Mouse (Mus musculus) skeletal muscle tissue, adult 2 months (tissue): ENCODE measurements around the gene Crtc2.
"Not testable (repeated sequence)": the region's sequence is repeated elsewhere in the genome, so short reads cannot be mapped to it uniquely, and the experiment has no call there.

Source experiments
- DNase-seq: peaks from one replicate; pipeline ENCODE4 v3.0.0-alpha.2; 2012; ENCODE audit warnings: low read depth, low spot score

Gene Crtc2

DNA sequence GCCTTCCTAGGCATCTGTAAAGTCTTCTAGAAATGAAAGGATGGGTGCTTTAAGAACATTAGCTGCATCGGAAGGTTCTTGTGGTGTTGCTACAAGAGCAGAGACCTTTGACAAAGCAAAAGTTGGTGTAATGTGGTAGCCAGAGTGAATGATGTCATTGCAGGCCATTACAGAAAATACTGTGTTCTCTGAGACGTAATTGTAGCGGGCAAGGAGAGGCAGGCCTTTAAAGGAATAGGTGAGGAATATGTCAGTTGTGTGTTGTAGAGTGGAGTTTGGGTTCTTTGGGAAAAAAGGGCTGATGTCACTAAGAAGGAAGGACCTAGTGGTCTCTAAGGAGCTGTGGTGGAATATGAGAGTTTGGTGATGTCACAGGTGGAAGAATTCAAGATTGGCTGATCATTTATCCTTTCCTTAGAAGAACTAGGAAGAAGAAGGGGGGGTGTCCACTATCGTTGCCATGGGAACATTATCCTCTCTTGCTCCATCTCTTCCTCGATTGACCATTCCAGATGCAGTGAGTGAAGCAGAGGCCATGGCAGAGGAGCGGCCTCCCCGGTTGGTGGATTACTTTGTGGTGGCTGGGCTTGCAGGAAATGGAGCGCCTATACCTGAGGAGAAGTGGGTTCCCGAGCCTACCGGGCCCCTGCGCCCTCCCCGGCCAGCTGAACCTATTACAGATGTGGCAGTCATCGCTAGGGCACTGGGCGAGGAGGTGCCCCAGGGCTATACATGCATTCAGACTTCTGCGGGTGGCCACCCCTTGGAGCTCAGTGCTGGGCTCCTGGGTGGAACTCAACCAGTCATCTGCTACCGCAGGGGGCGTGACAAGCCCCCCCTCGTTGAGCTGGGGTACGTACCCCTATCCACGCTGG, 13.2 kb downstream of the Crtc2 start:
- DNase-seq = no peak

DNA sequence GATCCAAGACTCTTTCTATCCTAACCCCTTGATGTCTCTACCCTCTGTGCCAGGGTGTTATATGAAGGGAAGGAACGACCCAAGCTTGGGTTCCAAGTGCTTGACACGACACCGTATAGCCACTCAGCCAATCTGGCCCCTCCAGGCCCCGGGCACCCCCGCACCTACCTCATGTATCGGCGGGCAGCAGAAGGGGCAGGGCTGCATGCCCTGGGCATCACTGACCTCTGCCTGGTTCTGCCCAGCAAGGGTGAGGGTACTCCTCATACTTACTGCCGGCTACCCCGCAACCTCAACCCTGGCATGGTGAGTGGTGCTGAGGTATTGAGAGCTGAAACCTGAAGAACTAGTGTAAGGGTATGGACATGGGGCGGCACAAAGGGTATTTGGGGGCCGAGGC, 14.2 kb downstream of the Crtc2 start:
- no peak for DNase-seq

DNA sequence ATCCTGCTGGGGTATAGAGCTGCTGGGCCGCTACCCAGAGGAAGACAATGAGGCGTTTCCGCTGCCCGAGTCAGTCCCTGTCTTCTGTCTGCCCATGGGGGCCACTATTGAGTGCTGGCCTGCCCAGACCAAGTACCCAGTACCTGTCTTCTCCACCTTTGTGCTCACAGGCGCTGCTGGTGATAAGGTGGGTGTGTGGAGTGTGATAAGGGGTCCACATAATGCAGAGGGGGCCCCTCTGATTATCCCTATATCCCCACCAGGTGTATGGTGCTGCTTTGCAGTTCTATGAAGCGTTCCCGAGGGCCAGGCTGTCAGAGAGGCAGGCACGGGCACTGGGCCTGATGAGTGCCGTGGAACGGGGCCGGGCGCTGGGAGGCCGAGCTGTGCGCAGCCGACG, 15.0 kb downstream of the Crtc2 start:
- no peak for DNase-seq

DNA sequence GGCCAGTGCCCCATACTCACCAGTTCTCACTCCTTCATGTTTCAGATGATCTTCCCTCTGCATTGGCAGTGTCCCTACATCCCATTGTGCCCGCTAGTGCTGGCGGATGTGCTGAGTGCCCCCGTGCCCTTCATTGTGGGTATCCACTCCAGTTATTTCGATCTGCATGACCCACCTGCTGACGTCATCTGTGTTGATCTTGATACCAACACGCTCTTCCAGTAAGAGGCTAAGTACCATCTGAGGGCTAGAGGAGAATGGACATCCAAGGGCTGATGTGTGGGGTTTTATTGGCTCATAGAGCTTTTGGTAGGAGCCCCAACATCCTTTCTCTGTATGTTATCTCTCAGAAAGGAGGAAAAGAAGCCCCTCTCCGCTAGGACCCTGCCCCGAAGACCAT, 16.8 kb downstream of the Crtc2 start:
- no peak for DNase-seq

DNA sequence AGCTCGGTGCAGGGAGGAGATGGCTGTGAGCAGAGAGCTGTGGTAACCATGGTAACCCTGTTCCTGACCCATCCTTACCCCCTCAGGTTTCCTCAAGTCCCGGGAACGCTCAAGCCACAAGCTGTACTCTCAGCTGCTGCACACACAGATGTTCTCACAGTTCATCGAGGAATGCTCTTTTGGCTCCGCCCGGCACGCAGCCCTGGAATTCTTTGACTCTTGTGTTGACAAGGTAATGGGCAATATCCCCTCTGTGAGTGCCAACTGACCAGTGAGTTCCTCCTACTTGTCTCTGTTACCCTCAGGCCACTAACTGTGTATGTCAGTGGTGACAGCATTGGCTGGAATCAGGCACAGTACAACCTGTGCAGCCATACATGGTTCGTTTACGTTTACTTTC, 18.2 kb downstream of the Crtc2 start:
- no peak for DNase-seq

DNA sequence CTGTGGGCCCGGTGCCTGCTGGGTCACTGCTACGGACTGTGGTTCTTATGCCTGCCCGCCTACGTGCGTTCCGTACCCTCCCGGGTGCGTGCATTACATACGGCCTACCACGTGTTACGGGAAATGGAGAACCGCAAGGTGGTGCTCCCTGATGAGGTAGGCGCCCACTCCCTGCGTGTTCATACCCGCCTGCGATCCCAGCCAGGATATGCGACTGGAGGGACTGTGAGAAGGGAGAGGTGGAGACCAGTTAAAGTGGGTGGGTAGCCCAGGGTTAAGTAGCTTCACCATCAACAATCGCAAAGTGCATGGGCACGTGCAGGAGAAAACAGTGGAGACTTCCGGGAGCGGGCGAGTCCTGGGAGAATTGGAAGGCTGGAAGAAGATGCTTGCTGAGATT, 19.9 kb downstream of the Crtc2 start:
- DNase-seq = no peak

DNA sequence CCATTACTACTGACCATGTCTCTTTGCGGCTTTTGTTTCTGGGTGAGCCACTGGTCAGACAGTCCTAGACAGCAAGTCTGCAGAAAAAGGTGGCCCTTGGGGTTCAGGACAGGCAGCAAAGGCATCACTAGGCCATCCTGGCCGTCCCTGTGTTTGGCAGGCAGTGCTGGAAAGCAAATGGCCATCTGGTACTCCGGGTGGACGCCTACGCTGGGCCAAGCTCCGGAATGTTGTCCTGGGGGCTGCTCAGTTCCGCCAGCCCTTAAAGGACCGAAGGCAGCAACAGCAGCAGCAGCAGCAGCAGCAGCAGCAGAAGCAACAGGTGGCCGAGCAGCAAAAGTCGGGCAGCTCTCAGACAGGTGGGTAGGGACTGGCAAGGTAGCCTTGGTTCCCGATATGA, 21.3 kb downstream of the Crtc2 start:
- DNase-seq = no peak

DNA sequence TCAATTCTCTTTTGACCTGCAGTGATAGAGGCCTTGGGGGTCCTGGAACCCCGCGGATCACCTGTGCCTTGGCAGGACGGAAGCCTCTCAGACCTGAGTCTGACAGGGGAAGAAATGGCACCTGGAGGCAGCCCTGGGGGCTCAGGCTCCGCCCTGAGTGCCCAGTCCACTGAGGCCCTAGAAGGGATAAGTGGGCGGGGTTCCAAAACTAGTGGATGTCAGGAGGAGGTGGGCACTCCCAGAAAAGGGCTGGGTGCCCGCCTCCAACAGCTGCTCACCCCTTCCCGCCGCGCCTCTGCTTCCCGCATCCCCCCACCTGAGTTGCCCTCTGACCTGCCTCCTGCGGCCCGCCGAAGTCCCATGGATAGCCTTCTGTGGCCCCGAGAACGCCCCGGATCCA, 22.9 kb downstream of the Crtc2 start:
- no peak for DNase-seq

DNA sequence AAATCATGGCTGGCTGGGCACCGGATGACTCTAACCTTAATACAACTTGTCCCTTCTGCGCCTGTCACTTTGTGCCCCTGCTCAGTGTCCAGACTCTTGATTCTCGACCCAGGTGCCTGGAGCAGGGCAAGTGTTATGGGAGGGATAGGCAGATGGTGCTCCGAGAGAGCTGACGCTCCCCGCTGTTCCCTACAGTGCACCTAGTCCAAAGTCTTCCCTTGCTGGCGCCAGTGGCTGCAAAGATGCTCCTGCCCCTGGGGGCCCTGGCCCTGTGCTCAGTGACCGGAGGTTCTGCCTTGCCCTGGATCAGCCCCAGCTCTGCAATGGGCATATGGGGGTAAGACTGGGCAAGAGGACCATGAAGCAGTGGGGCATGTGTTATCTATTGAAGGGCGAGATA, 23.8 kb downstream of the Crtc2 start:
- DNase-seq = no peak

DNA sequence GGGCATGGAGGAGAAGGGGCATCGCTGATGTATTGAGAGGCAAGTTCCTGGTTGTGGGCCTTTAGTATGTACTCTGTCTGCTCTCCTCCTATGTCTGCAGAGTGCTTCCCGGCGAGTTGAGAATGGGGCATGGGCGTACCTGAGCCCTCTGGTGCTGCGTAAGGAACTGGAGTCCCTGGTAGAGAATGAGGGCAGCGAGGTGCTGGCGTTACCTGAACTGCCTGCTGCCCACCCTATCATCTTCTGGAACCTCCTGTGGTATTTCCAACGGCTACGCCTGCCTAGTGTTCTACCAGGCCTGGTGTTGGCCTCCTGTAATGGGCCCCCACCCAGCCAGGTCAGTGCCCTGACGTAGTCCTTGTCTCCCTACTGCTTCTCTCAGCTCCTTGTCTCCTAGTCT, 24.2 kb downstream of the Crtc2 start:
- DNase-seq = no peak

DNA sequence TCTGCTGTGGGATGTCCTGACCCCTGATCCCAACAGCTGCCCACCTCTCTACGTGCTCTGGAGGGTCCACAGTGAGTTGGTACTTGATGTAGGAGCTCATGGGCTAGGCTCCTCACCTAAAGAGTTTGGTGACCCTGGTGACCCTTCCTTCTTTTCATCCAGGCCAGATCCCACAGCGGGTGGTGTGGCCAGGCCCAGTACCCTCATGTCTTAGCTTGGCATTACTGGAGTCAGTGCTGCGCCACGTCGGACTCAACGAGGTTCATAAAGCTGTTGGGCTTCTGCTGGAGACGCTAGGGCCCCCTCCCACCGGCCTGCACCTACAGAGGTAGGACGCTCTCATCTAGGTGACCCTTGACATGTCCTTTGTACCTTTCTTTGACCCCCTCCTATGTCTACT, 25.3 kb downstream of the Crtc2 start:
- no peak for DNase-seq

DNA sequence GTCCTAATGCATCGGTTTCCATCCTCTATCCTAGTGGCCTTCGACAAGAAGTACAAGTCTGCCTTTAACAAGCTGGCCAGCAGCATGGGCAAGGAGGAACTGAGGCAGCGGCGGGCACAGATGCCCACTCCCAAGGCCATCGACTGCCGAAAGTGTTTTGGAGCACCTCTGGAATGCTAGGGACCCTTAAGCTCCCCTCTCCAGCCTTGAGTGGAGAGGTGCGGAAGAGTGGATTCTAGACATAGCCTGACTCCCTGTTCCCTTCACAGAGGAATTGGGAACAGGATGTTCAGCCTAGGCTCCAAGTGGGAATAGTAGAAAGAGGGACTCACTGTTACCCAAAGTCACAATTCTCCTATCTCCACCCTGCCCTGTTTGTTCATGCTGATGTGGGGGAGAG, 25.8 kb downstream of the Crtc2 start:
- no peak for DNase-seq

DNA sequence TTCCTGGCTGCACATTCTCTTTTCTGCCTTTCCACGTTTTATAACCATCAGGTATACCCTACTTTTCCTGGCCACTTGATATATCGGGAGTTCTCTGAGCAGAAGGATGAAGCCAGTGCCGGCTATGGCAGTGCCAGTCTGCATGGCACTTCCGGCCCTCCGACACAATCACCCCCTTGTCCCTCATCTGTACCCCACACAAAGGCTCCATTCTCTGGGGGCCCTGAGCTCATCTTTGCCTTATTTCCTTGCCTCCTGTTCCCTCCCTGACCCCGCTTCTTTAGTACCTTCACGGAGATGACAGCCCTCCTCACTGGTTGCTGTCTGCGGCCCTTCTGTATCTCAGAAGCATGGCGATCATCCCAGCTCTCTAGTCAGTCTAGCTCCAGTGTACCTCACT, 26.7 kb downstream of the Crtc2 start:
- no peak for DNase-seq

DNA sequence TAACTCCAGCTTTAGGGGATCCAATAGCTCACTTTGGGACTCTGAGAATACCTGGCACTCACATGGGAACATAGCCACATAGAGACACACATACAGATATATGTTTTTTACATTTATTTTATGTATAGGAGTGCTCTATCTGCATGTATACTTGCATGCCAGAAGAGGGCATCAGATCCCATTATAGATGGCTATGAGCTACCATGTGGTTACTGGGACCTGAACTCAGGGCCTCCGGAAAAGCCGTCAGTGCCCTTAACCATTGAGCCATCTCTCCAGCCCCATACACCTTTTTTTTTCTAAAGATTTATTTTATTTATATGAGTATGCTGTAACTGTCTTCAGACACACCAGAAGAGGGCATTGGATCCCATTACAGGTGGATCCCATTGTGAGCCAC, 30.2 kb downstream of the Crtc2 start:
- no peak for DNase-seq

DNA sequence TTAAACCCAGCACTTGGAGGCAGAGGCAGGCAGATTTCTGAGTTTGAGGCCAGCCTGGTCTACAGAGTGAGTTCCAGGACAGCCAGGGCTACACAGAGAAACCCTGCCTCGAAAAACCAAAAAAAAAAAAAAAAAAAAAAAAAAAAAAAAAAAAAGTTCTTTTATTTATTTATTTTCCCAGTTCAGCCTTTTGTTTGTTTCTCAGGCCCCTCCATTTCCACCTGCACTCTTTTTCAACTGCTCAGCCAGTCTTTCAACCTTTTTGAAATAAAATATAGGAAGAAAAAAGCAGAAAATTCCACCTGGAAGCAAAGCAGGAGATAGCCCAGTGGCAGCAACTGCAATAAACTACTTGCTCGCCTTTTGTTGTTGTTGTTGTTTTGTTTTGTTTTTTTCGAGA, 35.4 kb downstream of the Crtc2 start:
- not testable (repeated sequence) for DNase-seq

DNA sequence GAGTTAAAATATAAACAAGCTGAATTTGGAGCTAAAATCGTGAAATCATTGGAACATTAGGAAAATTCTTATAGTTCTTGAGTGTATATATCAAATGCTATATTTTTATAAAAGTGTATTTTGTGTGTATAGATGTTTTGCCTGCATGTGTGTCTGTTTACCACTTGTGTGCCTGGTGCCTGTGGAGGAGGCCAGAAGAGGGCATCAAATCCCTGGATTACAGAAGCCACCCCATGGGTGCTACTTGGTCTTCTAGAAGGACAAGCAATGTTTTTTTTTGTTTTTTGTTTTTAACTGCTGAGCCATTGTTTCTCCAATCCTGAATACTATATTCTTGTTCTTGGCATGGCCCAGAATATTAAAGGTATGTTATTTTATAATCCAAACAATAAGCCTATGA, 36.6 kb downstream of the Crtc2 start:
- no peak for DNase-seq

DNA sequence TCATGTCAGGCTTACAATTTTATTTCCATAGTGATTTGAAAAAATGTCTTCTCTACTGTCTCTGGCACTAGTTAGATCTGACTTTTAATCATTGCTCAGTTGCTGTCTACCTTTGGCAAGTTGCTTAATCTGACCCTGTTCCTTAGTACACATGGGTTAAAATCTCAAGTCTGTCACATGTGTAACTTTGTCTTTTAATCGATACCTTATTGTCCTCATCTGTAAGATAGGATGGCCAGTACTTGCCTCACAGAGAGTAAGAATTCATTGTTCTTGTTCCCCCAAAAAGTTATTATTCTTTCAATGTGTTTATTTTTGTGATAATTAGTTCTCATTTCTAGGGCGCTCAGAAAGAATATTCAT, 38.0 kb downstream of the Crtc2 start:
- DNase-seq = no peak

DNA sequence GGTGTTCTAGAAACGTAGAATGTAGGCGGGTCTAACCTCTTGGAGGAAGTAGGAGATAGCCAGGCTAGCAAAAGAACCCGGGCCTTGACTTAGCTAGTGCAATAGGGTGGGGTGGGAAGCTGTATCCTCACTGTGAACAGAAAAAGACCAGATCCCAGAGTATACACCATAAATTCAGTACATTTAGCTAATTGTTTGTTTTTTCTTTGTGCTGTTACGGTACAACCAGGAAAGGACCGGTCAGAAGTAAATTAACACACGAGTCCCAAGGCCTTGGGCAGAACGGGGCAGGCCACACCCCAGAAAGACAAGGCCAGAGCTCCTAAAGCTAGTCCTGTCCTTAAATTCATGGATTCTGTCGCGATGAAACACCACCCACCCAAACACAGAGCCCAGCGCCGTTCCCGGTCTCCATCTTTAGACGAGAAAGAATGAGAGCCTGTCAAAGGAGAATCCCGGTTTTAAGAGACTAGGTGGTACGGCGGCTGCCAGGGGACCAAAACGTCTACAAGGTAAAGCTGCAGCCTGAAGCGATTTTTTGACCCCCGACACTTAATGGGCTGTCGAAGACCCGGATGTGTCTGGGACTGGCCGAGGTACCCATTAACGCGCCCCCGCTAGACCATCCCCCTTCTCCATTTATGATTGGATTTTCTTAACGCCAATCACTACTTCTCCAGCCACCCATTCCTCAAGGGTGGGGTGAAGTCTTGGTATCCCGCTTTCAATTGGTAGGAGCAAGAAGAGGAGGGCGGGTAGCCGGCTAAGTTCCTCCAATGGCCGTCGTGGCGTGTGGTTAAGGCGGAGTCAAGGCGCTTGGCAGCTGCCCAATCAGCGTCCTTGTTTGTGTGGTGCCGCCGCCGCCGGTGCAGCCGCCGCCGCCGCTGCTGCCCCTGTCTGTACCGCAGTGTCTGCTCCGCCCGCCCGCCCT, 38.6 kb downstream of the Crtc2 start, which contains the start of gene Gatad2b:
Gene Gatad2b, plus strand, starts transcription at position 834 of the 931 bp plus-strand sequence.
- DNase-seq = peak; percentile 100

DNA sequence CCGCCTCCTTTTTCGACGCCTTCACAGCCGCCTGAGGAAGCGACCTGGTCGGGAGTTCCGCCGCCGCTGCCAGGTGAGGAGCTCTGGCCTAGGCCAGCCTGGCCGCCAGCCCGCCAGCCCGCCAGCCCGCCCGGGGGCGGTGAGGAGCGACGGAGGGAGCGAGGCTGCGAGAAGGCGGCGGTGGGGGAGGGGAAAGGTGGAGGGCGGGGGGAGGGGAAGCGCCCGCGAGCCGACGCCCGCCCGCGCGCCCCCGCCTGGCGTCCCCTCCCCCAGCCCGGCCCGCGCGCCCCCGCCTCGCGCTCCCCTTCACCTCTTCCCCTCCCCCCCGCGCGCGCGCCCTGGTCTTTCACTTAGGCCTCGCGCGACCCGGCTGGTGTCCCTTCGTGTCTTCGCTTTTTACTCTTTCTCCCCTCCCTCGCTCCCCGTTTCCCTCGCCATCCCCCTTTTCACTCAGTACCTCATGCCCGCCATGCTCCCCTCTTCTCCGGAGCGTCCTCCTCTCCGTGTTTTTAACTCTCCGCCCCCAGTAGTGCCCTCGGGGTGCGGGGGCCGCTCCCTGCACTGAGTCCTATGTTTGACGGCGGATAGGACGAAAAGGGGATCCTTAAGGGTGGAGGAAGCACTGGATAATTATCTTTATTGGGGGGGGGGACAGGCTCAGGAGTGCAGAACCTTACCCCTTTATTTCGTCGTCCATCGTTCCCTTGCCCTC, 39.5 kb downstream of the Crtc2 start:
- DNase-seq = peak; percentile 8

DNA sequence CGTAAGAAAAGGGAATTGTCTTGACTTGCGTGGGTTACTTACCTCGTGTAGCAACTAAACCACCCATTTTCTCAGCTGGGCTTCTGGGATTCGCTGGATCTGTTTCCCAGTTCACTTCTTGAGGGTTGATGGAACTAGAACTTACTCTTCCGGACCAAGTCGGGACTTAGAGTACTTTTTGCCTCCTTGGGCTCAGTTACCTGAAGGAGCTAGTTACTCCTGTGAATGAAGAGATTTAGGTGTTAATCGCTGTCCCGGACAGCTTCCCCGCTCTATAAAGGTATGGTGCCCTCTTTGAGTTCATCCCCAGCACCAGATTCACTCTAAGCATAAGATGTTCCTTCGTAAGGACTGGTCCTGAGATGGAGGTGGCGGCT, 40.1 kb downstream of the Crtc2 start:
- no peak for DNase-seq

DNA sequence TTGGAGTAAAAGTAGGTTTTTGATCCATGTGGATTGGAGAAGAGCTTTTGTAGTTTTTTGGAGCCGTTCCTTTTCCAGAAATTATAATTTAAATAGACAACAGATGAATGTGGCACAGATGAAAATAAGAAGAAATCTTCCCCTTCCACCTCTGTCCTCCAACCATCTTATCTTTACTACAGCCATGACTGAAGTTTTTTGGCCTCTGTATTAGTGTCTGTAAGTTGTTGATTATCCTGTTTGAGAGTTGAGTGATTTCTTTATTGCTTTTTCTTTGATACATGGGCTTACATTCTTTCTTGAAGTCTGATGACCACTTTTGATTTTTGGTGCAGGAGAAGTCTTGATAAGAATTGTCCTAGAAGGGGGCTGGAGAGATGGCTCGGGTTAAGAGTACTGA, 40.7 kb downstream of the Crtc2 start:
- DNase-seq = no peak

DNA sequence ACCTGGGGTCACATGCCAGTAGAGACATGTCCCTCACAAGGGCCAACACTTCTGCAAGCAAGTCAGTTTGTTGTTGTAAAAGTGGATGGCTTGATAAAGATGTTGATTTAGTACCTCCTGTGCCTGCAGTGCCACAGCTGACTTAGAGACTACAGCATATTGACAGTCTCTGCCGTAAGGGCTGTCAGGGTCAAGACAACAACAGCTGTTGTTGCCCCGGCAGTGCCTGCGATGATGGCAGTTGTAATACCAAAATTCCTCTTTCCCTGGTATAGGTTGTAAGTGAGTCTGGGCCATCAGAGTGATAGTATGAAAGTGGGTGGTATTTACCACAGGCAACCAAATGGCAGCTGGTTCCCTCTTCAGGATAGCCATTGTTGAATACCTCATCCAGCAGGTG, 51.8 kb downstream of the Crtc2 start:
- no peak for DNase-seq
